Mouse (Mus musculus) frontal cortex, adult 2 months (tissue): ENCODE measurements around the gene Gm28048. TPM values are rescaled to one million over a fixed set of nuclear protein-coding genes. Genes with fewer than 3 reads are reported as not detected.
A peak's percentile ranks its signal among the peaks of the same experiment; 100 is the strongest.

ENCODE experiments used
- DNase-seq, 2 experiments: peaks; one replicate each; pipeline ENCODE4 v3.0.0; 2022; ENCODE audit warnings: low spot score in 1 of 2; ENCODE audit errors: extremely low spot score in 1 of 2
- polyA plus RNA-seq: library from polyadenylated mRNA; depleted of rRNA; stranded (reverse); fragments of >200 nt; gene quantifications from 2 replicates; pipeline ENCODE4 v1.2.3, GENCODE M21; 2012

Gm28048 gene
- polyA plus RNA-seq, 1 experiment: 6.4 TPM

- DNase-seq: peak; percentile 87 to 94
Measured at GRCm38 (mm10) chr11:22990393-22991126, 8.7 kb upstream of the Gm28048 start, which contains the start of gene Cct4. TSS of gene Cct4 (plus strand) at chr11:22990519.

GRCm38 (mm10) chr11:22989786-22990185 is 7.9 kb upstream of the Gm28048 start:
- no peak for DNase-seq

GRCm38 (mm10) chr11:22987357-22987756 is 5.5 kb upstream of the Gm28048 start:
- DNase-seq: peak in 1 of 2 experiments; percentile 88

GRCm38 (mm10) chr11:22985510-22985909 is 3.6 kb upstream of the Gm28048 start:
- no peak for DNase-seq

- DNase-seq: no peak
Measured at GRCm38 (mm10) chr11:22982846-22983245, 956 bp upstream of the Gm28048 start.

GRCm38 (mm10) chr11:22981543-22981950 is 343 bp downstream of the Gm28048 start:
- DNase-seq: no peak

- no peak for DNase-seq
Measured at GRCm38 (mm10) chr11:22981041-22981440, 849 bp downstream of the Gm28048 start.

- DNase-seq: no peak
Measured at GRCm38 (mm10) chr11:22979221-22979620, 2.7 kb downstream of the Gm28048 start.

- DNase-seq: no peak
Measured at GRCm38 (mm10) chr11:22978711-22979110, 3.2 kb downstream of the Gm28048 start.

- no peak for DNase-seq
Measured at GRCm38 (mm10) chr11:22978215-22978614, 3.7 kb downstream of the Gm28048 start.

- peak in 1 of 2 experiments; percentile 57 for DNase-seq
Measured at GRCm38 (mm10) chr11:22973599-22973998, 8.3 kb downstream of the Gm28048 start.

- peak; percentile 70 to 87 for DNase-seq
Measured at GRCm38 (mm10) chr11:22972746-22973526, 9.0 kb downstream of the Gm28048 start.

- peak; percentile 68 to 85 for DNase-seq
Measured at GRCm38 (mm10) chr11:22971835-22972709, 9.8 kb downstream of the Gm28048 start, which contains the start of gene Zrsr1. TSS of gene Zrsr1 (plus strand) at chr11:22972005.

GRCm38 (mm10) chr11:22970546-22970945 is 11.3 kb downstream of the Gm28048 start:
- DNase-seq: no peak

- peak in 1 of 2 experiments; percentile 75 for DNase-seq
Measured at GRCm38 (mm10) chr11:22969486-22969885, 12.4 kb downstream of the Gm28048 start.

- DNase-seq: no peak
Measured at GRCm38 (mm10) chr11:22965503-22965902, 16.4 kb downstream of the Gm28048 start.

- DNase-seq: no peak
Measured at GRCm38 (mm10) chr11:22964401-22964800, 17.5 kb downstream of the Gm28048 start.

- no peak for DNase-seq
Measured at GRCm38 (mm10) chr11:22962101-22962500, 19.8 kb downstream of the Gm28048 start.

GRCm38 (mm10) chr11:22957791-22958374 is 24.0 kb downstream of the Gm28048 start:
- no peak for DNase-seq

- no peak for DNase-seq
Measured at GRCm38 (mm10) chr11:22956830-22957229, 25.1 kb downstream of the Gm28048 start.
